Mouse (Mus musculus) heart, adult 2 months (tissue): Measurements from ENCODE around the gene Camta1. TPM values are rescaled to one million over a fixed set of nuclear protein-coding genes. Genes with fewer than 3 reads are reported as not detected.
A peak's percentile ranks its signal among the peaks of the same experiment; 100 is the strongest.

Source experiments
- DNase-seq, 2 experiments: peaks; one replicate each; pipeline ENCODE4 v3.0.0; 2021
- H3K27ac ChIP-seq: fragments of 200-600 bp; 2 replicates; pipeline ENCODE4 v1.8.1; 2022
- H3K27me3 ChIP-seq: fragments of 200-500 bp; 2 replicates; pipeline ENCODE4 v1.6.1; 2012; ENCODE audit warnings: mild to moderate bottlenecking, low read length, inconsistent platforms, mixed read lengths; ENCODE audit not compliant: control insufficient read depth, insufficient read depth
- H3K36me3 ChIP-seq: fragments of 200-500 bp; 2 replicates; pipeline ENCODE4 v1.6.1; 2012; ENCODE audit warnings: low read length, inconsistent platforms; ENCODE audit not compliant: control insufficient read depth, insufficient read depth
- H3K4me1 ChIP-seq: fragments of 200-500 bp; 2 replicates; pipeline ENCODE4 v1.6.1; 2011; ENCODE audit warnings: low read length; ENCODE audit not compliant: control insufficient read depth, insufficient read depth
- H3K4me3 ChIP-seq: fragments of 200-600 bp; 2 replicates; pipeline ENCODE4 v1.8.1; 2022
- H3K79me2 ChIP-seq: fragments of 200-500 bp; replicated peaks from 2 replicates; pipeline ENCODE4 v1.6.1; 2012; ENCODE audit warnings: mild to moderate bottlenecking, inconsistent platforms, low read length, moderate library complexity, mixed read lengths; ENCODE audit not compliant: control insufficient read depth, insufficient read depth
- H3K9ac ChIP-seq: fragments of 200-500 bp; 2 replicates; pipeline ENCODE4 v1.6.1; 2012; ENCODE audit warnings: low read depth, mild to moderate bottlenecking, control low read depth, inconsistent platforms, low read length, mixed read lengths
- CTCF ChIP-seq: fragments of 200-600 bp; IDR thresholded peaks from 2 replicates; pipeline ENCODE4 v1.8.1; 2022; ENCODE audit warnings: antibody characterized with exemption, mild to moderate bottlenecking, moderate library complexity
- EP300 ChIP-seq: fragments of 200-500 bp; IDR thresholded peaks from 2 replicates; pipeline ENCODE4 v1.6.1; 2011; ENCODE audit warnings: low read depth, low read length, control low read depth; ENCODE audit not compliant: insufficient read depth
- POLR2A ChIP-seq: fragments of 200-500 bp; IDR thresholded peaks from 2 replicates; pipeline ENCODE4 v1.6.1; 2011; ENCODE audit warnings: mild to moderate bottlenecking, low read depth, low read length, control low read depth; ENCODE audit not compliant: insufficient read depth
- WGBS: fragments of 180-500 bp; shearing (Covaris S2); methylation state at CpG from one replicate; pipeline ENCODE4 v1.1.7; 2018; 5-methylcytosine and 5-hydroxymethylcytosine counted together
- intact Hi-C: fragments of 180-260 bp; cut with DNase I; formaldehyde crosslinking; loops from one replicate; pipeline ENCODE4 v1.15.1; 2025
- polyA plus RNA-seq: library from polyadenylated mRNA; depleted of rRNA; stranded (reverse); fragments of >200 nt; gene quantifications from 2 replicates; pipeline ENCODE4 v1.2.3, GENCODE M21; 2012
- total RNA-seq, 2 experiments: library from RNA; stranded (reverse); gene quantifications; 2 replicates each; pipeline ENCODE4 v1.2.3; 2021

The Camta1 gene
- total and polyA plus RNA-seq, 3 experiments = 39.4 to 234 (median 208) TPM

GRCm38 (mm10) chr4:151295515-151296203 lies 566.0 kb downstream of the Camta1 start:
- H3K9ac ChIP-seq = no peak overlapping the region
- no peaks in the 10 kb centered on the region for H3K36me3 ChIP-seq
- H3K4me3 ChIP-seq = no peak overlapping the region
- intact Hi-C loops = no loop called here
- no peaks in the 10 kb centered on the region for H3K79me2 ChIP-seq
- no peak overlapping the region for H3K27ac ChIP-seq
- 45% methylated on average over 13 of the region's 13 CpGs for WGBS
- DNase-seq = no peak
- H3K27me3 ChIP-seq = no peaks in the 10 kb centered on the region
- TF ChIP-seq CTCF = peak; percentile 23; the same call in 1 of the 2 replicates
- no peak for TF ChIP-seq EP300
- H3K4me1 ChIP-seq = no peaks in the 10 kb centered on the region

- peak in 1 of 2 experiments; percentile 45 for DNase-seq
- Histone ChIP-seq H3K9ac (no peak overlapping the region), H3K27me3 (no peaks in the 10 kb centered on the region), H3K36me3 (no peaks in the 10 kb centered on the region), H3K79me2 (no peaks in the 10 kb centered on the region), H3K4me1 (no peaks in the 10 kb centered on the region), H3K4me3 (no peak overlapping the region), H3K27ac (no peak overlapping the region)
- intact Hi-C loops = no loop called here
- WGBS = 48% methylated on average over 6 of the region's 6 CpGs
- TF ChIP-seq EP300 (no peak), POLR2A (no peak), CTCF (no peak)
These were observed 572.6 kb downstream of the Camta1 start for GRCm38 (mm10) chr4:151288893-151289585.

GRCm38 (mm10) chr4:151285905-151286445 lies 575.7 kb downstream of the Camta1 start:
- whole genome bisulfite sequencing = 63% methylated on average over 12 of the region's 12 CpGs

GRCm38 (mm10) chr4:151285432-151285831 lies 576.2 kb downstream of the Camta1 start:
- WGBS = 71% methylated on average over 3 of the region's 3 CpGs
- Histone ChIP-seq H3K27me3 (no peaks in the 10 kb centered on the region), H3K79me2 (no peaks in the 10 kb centered on the region), H3K4me3 (no peak overlapping the region), H3K4me1 (no peaks in the 10 kb centered on the region), H3K27ac (no peak overlapping the region), H3K36me3 (no peaks in the 10 kb centered on the region), H3K9ac (no peak overlapping the region)
- DNase-seq = no peak
- TF ChIP-seq CTCF (0 out of 2 replicates have a peak, but pooled peaks have one; percentile 3), EP300 (no peak), POLR2A (no peak)
- intact Hi-C loops = no loop called here

More at GRCm38 (mm10) chr4:151285905-151286445, 575.7 kb downstream of the Camta1 start:
- Histone ChIP-seq H3K9ac (no peak overlapping the region), H3K4me1 (no peaks in the 10 kb centered on the region), H3K4me3 (no peak overlapping the region), H3K27ac (no peak overlapping the region), H3K27me3 (no peaks in the 10 kb centered on the region), H3K36me3 (no peaks in the 10 kb centered on the region), H3K79me2 (no peaks in the 10 kb centered on the region)
- intact Hi-C loops = no loop called here
- TF ChIP-seq CTCF = no peak
- DNase-seq = no peak

GRCm38 (mm10) chr4:151283092-151283741 lies 578.5 kb downstream of the Camta1 start:
- no peak overlapping the region for H3K9ac ChIP-seq
- H3K36me3 ChIP-seq = no peaks in the 10 kb centered on the region
- H3K79me2 ChIP-seq = no peaks in the 10 kb centered on the region
- intact Hi-C loops = loop anchor here (5.0 kb wide), 1 partner anchor 126 kb away; no protein-coding TSS in a partner anchor
- TF ChIP-seq EP300 (0 out of 2 replicates have a peak, but pooled peaks have one; percentile 22), POLR2A (no peak), CTCF (peak; percentile 79)
- DNase-seq = peak; percentile 46 to 70
- WGBS = 28% methylated on average over 16 of the region's 16 CpGs
- H3K4me3 ChIP-seq = no peak overlapping the region
- no peaks in the 10 kb centered on the region for H3K4me1 ChIP-seq
- no peaks in the 10 kb centered on the region for H3K27me3 ChIP-seq
- no peak overlapping the region for H3K27ac ChIP-seq
